Mouse (Mus musculus): ENCODE measurements at regions not wholly inside any gene's neighbourhood (a gene's known extent, or its start where the extent isn't known, plus 50 kb on each side); places are given as distances from the start of the nearest gene placed in this dataset.
A peak's percentile ranks its signal among the peaks of the same experiment; 100 is the strongest.

DNA sequence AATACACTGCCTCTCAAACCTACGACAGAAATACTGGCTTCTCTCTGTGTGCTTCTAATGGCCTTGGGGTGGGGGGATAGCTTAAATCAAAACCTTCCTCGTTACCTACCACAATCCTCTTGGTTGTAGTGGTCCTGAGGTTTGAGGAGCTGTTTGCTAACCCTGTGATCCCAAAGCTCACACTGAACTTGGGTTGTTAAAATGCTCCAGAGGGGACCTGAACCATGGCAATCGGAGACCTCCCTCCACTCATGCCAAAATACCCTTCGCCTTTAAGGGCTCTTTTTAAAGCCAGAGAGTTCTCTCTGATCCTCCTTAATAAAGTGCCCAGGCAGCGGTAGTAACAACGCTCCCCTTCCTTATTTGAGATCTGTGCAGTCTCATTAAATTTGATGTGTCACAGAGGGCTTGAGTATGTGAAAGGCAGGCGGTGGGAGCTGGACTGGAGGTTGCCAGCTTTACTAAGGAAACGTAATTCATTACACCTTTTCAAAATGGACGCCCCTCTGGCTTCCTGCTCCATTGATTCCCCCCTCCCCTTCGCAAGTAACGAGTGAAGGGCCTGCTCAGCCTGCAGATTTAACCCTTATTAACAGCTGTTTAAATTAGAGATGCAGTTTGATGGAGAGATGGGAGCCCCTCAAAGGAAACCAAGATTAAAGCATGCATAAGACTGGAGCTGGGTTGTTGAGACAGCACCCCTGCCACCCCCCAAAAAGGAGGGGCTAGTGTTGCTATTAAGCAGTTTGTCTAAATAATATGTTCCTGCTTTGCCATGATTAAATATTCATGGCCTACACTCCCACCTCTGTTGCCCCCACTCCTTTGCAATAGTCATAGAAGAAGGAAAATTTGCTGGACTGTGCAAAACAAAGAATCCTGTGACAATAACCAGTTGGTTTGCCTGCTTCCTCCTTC is 289.4 kb downstream of the Sorl1 start:
- no peak for DNase-seq (ENCODE audit: low spot score in 2 of 2)

DNA sequence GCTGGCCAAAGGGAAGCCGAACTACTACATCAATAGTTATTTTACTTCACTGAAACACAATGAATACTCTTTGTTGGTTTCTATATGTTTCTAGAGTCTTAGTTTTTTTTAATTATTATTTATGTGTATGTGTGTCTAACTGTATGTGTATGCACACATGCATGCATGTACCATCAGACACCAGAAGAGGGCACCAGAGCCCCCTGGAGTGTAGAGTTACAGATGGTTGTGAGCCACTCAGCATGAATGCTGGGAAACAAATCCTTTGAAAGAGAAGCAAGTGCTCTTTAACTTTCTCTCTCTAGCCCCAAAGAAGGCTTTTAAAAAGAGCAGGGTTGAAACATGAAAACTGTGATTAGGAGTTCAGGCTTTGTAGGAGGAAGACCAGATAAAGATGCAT is 290.7 kb downstream of the Sorl1 start:
- DNase-seq (ENCODE audit: low spot score in 2 of 2): no peak

DNA sequence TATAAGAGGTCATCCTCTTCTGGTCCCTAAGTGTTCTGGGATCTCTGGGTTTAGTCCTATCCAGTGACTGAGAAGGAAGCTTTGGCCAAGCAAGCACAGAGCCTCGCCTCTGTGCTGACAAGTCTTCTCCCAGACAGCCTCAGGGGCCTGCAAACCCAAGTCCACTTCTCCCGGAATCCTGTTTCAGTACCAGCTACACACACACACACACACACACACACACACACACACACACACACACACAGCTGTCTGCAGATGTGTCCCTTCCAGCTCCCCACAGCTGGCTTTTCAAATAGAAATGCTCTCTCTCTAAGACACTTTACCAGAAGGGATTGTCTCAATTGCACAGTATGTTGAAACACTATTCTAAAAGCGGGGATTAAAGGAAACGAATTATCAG is 296.7 kb downstream of the Sorl1 start:
- peak in 1 of 2 experiments; percentile 8 for DNase-seq (ENCODE audit: low spot score in 2 of 2)

DNA sequence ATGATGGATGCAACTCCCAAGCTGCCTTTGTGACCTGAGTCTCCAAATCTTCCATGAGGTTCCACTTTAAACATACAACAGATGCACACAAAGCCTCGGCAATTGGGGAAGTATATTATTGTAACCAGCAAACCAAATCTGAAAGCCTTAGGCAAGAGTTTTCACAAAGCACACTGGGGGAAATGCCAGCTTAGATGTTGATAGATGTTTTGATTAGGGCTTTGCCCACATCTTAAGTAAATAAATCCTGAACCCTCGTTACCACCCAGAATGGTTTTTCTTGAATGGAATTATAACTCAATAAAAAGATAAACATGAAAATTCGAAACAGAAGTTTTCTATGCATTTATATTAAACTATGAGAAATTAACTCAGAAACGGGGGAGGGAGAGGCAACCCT is 302.7 kb downstream of the Sorl1 start:
- no peak for DNase-seq (ENCODE audit: low spot score in 2 of 2)

DNA sequence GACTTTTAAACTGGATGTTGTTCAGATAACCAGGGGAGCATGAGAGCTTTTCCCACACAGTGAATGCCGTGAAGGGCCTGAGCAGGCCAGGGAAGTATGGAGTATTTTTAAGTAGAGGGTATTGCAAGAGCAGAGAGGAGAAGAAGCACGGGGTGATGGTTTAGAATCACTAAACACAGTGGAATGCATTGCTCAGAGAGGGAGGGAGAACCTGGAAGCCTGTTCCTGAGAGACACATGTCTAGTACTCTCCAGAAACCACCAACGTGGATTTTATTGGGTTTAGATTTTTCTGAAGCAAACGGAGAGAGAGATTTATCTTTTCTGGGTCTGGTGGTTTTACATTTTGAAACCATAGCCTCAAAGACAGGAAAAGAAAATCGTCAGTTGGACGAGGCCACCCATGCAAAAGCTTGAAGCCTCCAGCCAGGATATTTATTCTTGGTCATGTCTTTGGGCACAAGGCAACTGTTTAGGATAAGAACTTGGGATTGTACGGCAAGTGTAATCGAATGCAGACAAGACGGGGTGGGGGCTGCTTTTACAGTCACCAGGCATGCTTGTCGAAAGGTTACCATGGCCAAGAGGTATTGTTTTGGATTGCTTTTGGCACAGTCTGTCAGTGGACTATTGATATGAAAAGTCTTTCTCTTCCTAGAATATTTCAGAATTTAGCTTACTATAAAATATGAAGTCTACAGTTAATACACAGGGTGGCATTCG is 306.2 kb downstream of the Sorl1 start:
- DNase-seq (ENCODE audit: low spot score in 2 of 2): no peak

DNA sequence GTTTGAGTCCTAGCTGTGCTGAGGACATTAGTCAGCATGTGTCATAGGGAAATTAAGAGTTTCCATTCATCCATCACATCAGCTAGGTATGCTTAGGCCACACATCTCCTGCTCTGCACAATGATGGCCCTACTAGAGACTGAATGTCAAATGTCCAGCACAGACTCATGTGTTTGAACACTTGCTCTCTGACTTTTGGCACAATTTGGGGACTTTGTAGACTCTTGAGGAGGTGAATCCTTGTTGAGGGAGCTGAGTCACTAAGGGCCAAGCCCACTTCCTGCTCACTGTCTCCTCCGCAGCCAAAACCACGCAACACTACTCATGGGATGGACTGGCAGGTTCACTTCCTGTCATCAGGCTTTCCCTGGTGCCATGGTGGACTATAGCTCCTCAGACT is 308.2 kb downstream of the Sorl1 start:
- no peak for DNase-seq (ENCODE audit: low spot score in 2 of 2)

DNA sequence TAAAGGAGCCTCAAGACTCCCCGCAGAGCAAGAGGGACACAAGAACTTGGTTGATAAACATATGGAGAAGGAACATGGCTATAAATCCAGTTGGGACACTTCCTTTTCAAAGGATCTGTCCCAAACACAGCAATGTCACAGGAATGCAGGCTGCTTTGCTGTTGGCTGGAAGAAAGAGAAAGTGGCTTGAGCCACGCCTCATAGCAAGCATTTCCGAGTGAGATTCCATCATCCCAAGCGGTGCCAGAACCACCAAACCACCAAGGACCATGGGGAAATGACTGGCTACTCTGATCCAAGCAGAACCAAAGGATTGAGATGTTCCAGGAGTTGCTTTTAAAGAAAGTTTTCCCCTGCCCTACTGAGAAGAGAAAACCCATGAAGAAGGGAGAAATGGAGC is 314.8 kb downstream of the Sorl1 start:
- DNase-seq (ENCODE audit: low spot score in 2 of 2): peak; percentile 17 to 22

DNA sequence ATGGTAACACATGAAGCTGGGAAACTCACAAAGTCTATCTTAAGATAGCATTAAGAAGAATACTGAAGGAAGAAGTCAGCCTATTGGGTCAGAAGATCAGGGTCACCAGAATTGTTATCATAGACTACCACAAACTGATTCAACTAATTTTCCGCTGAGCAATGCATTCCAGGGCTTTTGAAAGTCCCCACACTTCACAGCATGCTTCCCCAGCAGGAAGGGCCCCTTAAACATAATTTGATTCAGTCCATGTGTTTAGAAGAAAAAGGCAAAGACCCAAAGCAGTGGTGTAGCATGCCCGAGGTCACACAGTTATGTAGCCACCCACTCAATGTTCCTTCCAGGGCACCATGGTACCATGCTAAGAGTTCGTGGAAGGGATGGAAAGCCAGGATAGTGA is 315.3 kb downstream of the Sorl1 start:
- DNase-seq (ENCODE audit: low spot score in 2 of 2): no peak

DNA sequence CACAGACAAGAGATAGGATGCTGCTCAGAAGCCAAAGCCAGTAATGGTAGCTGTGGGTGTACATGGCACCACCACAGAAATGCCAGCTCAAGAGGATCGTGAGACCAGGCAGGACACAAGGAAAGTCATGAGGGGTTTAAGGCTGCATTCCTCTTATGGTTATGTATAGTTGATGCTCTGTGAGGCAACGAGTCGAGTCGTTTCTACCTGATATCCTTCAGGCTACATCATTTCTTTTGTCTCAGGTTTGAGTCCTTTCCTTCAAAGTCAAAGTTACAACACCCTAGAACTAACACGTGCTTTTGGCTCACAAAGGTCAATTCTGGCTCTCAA is 317.8 kb downstream of the Sorl1 start:
- DNase-seq (ENCODE audit: low spot score in 2 of 2): no peak

DNA sequence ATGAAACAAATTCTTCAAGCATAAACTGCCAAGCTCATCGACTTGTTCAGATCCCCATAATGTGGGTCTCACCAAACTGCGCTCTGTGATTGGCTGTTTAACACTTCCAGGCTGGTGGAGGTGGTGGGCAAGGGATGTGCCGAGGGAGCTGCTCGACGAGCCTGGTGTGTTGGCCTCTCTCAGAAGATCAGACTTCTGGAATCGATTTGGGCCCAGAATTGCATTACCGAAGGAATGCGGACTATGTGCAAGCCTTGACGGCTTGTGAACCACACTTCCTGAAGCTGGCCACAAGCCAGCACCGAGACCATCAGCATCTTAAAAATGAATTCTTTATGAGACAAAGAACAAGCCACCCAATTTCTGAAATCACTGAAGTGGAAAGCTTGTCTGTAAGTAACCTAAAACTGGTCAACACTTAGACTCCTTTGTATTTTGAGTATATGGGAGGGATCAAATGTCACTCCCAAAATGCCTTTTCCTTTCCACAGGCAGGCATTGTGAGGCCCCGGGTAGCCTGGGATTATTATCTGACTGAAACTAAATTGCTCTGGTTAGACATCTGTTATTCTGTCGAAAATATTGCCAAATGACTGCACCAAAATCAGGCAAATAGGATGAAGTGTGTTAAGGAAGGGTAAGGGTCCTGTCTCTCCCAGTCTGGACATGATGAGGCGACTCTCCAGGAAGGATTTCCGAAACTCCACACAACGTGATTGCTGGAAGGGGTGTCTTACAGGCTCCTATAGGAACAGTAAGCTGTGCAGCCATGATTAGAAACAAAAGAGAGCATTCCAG is 318.4 kb downstream of the Sorl1 start:
- no peak for DNase-seq (ENCODE audit: low spot score in 2 of 2)

DNA sequence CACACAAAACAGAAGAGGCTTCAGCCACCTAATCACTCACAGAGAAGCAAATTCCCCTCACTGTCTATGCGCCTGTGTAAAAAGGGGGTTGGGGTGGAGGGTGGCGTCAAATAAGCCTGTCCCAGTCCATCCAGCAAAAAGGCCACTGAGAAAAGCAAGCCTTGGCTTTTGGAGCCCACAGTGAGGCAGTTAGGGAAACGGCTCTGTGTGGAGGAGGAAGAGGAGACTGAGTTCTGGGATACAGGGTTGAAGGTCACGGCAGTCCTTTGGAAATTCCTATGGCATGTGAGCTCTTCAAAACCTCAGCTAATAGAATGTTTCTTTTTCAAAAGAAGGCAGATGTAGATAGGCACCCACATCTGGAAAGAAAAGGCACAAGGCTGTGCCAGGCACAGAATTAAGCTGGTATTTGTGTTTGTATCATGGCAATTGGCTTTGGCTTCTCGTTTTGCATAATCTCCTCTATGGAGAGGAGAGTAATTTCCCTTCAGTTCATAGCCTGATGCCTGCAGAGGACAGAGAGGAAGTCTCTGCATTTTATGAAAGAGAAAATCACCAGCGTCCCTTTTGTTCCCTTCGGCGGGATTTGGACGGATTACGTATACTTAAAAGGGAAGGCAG is 319.3 kb downstream of the Sorl1 start:
- no peak for DNase-seq (ENCODE audit: low spot score in 2 of 2)

DNA sequence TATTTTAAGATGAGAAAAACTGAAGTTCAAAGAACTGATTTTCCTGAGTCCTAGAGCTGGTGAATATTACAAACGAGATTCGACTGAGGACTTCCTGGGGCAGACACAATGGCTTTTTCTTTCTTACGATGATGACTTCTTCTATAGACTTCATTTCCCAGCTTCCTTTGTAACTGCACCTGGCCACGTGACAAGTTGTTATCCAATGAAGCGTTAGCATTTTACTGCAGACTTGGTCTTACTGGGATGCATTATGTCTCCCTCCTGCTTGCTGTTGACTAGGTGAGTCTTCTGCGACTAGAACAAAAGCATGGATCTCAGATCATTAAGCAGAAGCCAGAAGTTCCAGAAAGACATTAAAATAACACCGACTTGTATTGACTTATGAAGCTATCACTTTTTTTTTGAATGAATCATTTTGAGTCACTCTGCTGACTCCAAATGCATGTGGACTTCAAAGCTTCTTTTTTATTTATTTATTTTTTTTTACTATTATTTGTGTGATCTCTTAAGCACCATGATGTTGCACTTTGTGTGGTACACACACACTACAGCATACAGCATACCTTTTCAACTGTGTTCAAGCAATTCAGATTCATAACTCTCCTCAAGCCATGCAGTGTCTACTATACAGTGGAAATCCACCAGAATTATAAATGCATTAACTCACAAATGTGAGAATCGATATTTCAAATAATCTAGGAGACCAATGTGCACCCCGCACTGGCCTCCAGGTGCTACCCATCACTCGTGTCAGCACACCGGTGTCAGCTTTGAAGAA is 320.2 kb downstream of the Sorl1 start:
- DNase-seq (ENCODE audit: low spot score in 2 of 2): no peak

DNA sequence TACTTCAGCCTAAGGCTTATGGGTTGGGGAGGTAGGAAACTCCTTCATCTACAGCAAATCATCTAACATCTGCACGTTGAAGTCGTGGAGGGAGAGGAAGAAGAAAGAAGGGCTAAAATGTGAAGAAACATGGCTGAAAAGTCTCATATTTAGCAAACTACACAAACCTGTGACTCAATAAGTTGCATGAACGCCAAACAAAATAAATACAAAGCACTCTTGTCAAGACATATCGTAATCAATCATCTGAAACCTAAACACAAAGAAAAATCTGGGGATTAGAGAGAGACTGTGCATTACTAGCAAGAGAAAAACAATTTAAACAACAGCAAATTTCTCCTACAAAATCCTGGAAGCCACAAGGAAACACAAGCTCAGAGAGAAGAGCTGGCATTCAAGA is 322.7 kb downstream of the Sorl1 start:
- no peak for DNase-seq (ENCODE audit: low spot score in 2 of 2)

DNA sequence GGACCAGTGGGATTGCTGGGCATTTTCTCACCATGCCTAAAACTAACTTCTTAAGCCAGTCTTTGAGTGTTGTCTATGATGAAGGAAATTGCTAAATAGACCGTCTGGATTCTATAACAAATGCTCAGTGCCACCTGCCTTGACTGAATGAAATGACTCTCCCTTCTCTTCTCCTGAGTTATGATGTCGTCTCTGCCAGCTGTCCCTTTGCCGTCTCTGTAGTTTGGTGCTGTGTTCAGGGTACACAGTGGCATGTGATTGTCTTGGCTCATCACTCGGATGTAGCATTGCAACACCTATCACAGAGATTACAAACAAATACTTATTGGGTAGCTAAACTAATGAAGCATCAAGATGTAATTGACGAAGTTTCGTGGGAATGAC is 331.3 kb downstream of the Sorl1 start:
- no peak for DNase-seq (ENCODE audit: low spot score in 2 of 2)

DNA sequence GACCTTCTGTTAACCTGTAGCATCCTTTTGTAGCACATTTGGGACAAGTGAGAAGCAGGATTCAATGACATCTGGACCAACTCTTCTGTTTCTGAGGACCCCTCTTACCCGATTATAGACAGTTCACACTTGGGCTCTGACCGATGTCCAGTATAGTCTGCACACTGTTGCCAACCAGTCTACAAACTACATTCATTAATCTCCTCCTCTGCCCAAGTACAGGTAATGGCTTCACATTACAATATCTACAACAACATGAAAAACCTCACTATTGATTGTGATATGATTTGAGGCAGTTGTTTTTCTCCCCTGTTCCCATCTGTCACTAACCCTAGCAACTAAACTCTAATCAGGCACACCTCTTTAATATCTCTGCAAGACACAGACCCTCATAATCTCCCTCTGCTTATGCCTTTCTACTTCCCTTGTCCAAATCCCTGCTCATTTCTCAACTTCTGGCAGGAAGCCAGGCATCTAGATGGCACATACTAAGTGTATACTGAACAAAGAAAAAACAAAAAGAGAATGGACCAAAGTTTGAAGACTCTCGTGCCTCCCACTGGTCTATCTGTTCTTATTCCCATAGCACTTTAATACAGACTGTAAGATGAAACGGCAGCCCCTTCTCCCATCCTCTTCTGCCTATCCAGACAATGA is 331.8 kb downstream of the Sorl1 start:
- no peak for DNase-seq (ENCODE audit: low spot score in 2 of 2)

DNA sequence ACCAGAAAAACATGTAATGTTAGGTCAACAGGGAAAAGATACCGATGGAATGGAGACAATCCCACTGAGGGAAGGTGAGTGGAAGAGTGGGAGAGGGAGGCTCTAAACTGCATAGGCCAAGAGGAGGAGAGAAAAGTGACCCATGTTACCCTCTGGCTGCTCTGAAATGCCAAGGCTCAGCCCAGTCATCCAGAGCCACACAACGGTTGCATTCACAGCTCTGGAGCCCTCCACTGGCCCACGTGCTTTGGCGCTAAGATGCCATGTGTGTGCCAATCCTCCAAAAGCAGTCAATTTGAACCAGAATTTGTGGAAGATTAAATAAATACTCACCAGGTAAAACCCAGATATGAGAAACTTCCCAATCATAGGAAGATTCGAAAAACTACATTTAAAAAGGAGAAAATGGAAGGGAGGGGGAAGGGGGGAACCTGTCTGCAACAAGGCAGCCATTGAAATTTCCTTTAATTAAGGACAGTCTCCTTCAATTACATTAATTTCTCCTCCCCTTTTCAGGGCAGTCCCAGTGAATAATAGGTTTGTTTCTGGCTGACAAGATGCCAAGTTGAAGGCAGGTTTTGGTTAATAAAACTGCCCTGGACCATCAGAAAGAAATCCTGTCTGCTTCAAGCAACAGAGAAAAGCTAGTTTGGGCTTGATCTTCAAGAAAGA is 332.5 kb downstream of the Sorl1 start:
- no peak for DNase-seq (ENCODE audit: low spot score in 2 of 2)

DNA sequence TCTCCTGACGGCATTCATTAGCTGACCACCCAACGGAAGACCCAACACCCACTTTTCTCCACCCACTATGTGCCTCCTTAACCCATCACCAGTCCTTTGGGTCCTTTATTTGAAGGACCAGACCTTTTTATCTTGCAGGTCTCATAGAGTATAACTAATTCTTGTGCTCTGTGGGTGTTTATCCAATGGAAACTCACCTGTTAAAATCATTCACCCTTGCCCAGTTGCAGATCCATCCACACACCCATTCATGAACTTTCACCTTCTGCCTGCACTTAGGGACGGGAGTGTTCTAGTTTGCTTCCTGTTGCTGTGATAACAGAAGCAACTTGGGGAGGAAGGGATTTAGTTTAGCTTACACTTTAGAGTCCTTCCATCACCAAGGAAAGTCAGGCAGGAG is 339.0 kb downstream of the Sorl1 start:
- no peak for DNase-seq (ENCODE audit: low spot score in 2 of 2)

DNA sequence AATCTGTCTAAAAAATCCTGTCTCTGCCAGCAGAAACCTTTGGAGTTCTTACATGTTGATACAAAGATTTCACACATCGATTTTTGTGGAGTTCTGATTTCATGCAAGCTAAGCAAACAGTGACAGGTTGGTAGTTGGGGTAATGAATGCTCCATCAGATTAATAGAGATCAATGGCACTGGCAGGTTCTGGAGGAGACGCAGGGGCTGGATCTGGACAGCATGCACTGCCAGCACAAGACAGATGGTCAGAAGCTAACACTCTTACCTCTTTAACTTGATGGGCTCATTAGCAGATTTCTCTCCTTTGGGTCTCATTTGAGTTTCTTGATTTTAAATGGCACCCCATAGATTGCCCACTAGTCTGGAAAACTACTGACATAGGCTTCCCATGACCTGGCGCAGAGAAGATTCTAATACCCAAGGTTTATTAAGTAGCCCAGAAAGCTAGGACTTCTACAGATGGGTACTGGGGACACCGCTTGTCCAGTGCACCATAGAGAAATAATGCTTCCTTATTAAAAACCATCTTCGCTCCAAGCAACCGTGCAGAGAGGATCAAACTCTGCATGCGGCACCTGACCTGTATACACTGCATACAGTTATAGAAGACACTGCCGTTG is 351.7 kb downstream of the Sorl1 start:
- DNase-seq (ENCODE audit: low spot score in 2 of 2): no peak

DNA sequence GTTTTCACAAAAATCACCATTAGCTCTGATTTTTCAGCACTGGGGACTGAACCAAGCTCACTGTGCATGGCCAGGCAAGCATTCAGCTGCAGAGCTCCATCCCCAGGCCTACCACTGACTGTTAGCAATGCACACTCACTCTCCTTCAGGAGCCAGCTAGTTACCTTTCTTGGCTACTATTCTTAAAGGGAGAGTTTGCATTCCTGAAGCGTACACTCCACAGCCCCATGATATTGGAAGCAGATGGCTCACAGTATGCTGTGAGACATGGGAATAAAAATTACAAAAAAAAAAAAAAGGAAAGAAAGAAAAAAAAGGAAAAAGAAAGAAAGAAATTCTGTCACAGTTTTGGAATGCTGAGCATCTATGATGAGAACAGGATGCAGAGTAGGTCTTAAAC is 352.8 kb downstream of the Sorl1 start:
- no peak for DNase-seq (ENCODE audit: low spot score in 2 of 2)

All from gastrocnemius, adult 8-10 months (tissue).